Mouse (Mus musculus): ENCODE results near the gene Sppl3. TPM values are rescaled to one million over a fixed set of nuclear protein-coding genes. Genes with fewer than 3 reads are reported as not detected.

The Sppl3 gene
- total RNA-seq, 2 experiments from 2014 or later = 30.1 to 32.2 TPM

DNA sequence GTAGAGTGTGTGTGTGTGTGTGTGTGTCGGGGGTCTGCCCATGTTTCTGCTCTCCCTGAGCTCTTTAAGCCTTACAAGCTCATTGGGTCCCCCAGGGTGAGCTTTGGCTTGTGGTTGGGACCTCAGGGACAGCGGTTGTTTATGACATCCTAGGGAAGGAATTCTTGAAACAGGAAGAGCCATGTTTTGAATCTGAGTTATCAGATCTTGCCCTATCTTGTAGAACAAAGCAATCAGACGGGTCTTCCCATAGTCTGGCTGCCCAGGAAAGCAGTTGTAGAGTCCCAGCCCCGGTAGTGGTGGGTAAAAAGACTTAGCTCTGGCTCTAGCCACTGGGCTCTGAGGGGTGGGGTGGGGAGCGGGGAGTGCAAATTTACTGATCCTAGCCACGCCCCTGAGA, 13.6 kb upstream of the Sppl3 start:
- no peak for DNase-seq

DNA sequence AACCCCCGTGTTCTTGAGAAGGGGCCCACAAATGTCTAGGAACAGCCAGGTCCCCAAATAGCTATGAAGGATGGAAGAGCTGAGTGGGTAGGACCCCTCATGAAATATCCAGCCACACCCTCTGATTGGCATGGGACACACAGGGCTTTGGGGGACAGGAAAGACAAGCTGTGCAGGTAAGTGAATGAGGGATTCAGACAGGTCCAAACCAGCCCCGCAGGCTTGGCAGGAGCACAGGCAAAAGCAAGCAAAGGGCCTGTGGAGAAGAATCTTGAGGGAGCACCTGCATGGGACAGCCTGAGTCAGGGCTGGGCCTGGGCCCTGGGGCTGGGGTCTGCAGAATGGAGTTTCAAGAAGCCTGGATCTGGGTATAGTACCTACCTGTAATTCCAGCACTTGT, 10.4 kb upstream of the Sppl3 start:
- no peak for DNase-seq

DNA sequence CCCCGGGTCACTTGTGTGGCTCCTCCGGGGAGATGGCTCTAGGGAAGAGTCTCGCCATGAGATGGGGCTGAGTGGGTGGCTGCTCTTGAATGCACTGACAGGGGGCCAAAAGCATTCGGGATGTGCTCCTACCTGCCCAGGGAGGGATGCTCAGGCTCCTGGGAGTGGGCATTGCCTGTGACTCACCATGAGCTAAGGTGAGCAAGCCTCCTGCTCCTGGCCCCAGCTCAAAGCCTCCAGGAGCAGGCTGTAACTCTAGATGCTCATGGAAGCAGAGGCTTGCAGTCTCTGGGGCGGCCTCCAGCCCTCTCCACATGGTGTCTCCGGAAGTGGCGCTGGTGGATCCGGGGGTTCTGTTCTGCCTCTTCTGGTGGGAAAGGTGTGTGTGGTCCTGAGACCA, 9.5 kb upstream of the Sppl3 start:
- DNase-seq = no peak

DNA sequence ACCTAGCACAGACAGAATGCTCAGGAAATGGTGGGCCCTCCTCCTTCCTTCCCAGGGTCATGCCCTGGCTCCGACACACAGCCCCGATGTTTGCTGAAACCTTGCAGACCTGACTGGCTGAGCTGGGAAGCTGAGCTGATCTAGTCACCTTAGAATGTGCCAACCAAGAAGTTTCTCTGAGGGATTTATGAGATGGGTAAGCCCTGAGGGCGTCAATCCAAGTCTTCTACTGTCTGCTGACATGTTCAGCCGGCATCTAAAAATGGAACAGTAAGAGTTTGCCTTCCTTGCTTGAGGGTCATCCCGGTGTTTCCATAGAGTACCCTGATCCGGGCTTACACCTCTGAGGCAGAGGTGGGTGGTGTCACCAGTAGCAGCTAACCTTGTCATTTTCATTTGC, 8.2 kb upstream of the Sppl3 start:
- DNase-seq = no peak

DNA sequence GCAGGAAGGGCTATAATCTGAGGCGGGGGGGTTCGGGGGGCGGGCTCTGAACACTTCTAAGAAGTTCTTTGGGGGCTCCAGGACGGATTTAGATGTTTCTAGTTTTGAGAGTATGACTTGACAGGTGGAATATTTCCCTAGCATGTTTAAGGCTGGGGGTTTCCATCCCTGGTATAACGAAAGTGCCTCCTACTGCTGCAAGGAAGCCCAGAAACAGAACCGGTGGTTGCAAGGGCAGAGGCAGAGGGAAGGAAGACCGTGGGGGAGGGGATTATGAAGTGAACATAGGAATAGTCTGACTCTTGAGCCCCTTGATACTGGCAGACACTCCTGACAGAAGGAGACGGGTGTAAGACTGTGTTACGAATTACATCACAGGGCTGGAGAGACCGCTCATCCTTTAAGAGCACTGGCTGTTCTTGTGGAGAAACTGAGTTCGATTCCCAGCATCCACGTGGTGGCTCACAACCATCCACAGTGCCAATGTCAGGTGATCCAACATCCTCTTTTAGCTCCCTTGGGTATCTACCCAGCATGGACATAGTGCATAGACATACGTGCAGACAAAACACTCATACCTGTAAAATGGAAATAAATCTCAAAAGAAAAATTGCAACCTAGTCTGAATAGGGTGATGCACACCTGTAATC, 7.6 kb upstream of the Sppl3 start:
- DNase-seq = no peak

DNA sequence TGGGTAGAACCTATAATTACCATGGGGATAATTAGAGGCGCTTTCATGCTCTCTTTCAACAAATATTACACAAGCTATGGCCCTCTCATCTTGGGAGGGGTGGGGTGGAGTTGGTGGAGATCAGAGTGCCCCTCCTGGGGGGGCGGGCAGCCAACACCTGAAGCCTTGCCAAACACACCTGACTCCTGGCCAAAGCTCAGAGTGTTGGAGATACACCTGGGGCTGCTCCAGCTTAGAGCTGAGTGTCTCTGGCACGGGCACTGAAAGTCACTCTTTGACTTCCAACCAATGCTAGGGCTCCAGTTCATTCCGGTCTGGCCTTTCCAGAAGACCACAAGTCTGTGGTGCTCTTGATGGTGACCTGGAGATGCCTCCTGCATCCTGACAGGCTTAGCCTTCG, 3.2 kb upstream of the Sppl3 start:
- DNase-seq = no peak

DNA sequence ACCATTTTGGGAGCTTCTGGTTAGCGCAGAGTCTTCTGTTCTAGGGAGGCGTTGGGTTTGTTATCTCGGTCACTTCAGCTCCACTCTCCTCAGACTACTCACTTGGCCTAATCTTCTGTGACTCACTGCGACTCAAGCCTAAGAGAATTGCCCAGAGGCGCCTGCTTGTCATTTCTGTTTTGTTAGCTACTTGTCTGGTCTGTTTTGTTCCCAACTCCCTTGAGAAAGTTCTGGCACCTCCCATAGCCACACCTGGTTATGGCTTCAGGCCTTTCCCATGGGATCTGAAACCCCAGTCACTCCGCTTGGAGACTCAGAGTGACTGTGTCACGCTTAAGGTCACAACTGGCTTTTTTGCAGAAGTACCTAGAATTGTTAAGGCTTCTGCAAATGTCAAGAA, 2.6 kb upstream of the Sppl3 start:
- DNase-seq = no peak

DNA sequence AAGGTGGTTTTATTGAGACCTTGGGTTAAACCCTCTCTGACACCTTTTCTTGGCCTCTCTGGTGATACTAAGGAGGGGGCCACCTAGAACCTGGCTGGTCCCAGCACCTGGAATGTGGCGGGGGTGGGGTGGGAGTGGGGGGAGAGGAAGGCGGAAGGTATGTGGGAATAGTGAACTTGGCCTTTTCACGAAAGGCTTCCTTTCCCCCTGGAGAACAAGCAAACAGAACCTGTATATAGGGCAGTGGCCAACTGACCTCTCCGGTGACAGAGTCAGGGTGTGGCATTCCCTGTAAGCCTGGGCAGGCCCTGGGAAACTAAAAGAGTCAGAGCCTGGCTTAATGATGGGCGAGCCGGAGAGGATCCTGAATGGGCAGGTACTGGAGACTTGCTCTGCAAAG, 1.8 kb upstream of the Sppl3 start:
- DNase-seq = no peak

DNA sequence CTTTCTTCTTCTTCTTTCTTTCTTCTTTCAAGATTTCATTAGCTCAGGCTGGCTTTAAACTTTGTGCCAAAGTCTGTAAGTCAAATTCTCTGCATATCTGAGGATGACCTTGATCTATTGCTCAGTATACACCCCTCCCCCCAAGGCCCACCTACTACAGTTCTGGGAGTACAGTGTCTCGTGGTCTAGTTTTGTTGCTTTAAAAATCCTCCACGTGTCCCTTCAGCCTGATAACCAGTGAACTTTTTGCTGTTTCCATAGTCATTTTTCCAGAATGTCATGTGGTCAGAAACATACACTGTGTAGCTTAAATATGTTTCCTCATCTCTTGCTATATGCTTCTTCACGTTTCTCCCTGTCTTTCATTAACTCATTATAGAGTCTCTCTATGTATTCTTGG, 976 bp upstream of the Sppl3 start:
- no peak for DNase-seq

DNA sequence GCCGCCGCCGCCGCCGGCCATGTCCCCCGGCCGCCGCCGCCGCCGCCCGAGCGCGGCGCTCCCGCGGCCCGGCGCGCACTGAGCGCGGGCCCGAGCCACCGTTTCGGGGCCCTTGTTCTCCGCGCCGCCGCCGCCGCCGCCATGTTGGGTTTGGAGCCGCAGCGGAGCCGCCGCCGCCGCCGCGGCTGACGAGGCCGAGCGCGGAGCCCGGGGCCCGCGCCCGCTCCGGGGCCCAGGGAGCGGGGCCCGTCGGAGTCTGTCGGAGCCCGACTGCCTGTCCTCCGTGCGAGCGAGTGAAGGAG, 231 bp downstream of the Sppl3 start:
- DNase-seq = no peak

DNA sequence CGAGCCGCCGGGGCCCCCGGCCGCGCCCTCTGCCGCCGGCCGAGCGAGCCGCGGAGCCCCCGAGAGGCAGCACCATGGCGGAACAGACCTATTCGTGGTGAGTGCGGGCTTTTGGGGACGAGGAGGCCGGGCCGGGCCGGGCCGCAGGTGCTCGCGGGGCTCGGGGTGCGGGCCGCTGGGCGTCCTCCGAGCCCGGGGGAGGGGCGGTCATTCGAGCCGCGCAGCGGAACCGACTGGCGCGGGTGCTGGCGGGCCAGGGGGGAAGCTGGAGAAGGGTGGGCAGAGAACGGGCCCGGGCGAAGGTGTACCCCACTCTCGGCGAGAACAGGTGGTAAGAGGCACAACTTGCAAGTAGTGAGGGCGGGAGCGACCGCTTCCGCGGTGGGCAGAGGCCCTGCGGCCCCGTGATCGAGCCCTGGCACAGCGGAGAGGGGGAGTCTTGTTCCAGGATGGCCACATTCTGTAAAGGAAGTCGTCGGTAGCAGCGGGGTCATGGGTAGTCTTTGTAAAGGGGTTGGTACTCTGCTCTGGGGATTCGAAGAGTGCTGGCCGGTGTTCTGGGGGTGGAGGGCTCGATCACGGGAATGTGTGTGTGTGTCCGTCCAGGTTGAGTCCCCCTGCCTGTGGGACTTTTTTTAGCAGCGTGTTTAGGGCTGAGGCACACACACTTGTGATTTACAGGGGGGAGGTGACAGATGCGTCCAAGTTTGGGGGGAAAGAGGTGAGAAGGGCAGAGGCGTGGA, 753 bp downstream of the Sppl3 start:
- DNase-seq = peak; percentile 53 to 70

DNA sequence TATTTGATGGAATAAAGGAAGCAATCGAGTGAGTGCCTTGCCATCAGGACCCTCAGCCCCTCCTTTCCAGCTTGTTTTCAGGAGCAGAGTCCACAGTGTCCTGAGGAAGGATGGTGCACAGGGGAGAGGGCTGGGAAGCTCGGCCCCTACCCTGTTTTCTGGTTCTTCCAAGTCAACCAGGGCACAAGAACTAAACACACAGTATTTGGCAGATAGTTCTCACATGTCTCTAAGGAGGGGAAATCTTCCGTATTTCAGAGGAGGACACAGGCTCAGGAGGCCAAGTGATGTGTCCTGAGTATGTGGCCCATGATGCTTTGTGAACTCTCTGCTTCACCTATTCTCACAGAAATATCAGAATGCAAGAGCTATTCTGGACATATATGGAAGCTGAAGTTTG, 2.5 kb downstream of the Sppl3 start:
- no peak for DNase-seq

DNA sequence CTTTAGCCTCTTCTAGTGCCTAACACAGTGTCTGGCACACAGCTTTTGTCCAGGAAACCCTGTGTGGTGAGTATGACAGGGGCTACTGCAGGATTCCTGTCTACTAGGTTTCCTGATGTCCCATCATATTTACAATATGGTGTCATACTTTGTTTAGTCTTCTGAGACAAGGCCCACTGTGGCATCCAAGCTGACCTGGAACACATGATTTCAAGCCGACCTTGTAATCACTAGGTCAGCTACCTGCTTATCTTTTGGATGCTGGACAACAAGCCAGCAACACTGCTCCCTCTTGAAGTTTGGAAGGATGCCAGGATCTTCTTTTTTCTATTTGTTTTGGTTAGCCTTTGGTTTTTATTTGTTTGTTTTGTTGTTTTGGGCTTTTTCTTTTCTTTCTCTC, 3.6 kb downstream of the Sppl3 start:
- peak; percentile 66 to 69 for DNase-seq

DNA sequence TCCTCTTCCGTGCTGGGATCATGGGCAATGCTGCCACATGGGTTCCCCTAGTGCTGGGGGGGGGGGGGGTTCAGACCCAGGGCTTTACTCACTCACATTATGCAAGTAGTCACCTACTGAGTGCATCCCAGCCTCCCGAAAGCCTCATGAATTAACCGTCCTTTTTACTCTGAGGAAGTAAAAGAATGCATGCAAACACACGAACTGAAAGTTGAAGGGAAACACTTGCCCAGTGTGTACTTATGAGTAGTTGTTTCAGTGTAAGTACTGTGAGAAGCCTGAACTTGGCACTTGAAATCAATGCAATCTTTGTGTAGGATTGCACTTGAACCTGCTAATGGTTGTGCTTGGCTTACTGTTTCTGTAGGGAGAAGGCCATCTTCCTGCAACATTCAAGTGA, 4.2 kb downstream of the Sppl3 start:
- no peak for DNase-seq

DNA sequence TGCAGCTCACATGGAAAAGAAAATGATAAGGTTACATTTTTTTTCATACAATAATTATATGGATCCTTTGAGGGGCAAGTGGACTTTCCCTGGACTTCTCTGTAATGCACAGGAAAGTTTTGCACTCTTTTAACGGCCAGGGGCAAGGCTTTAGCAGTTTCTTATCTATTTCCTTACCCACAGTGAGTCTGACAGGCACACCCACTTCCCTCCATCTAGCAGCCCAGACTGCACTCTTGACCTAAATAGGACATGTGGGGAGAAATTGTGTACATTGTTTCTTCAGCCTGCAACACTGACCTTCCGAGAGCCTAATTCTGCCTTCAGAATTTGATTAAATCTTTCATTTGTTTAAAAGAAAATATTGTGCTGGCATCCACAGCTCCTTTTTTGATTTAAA, 7.3 kb downstream of the Sppl3 start:
- no peak for DNase-seq

DNA sequence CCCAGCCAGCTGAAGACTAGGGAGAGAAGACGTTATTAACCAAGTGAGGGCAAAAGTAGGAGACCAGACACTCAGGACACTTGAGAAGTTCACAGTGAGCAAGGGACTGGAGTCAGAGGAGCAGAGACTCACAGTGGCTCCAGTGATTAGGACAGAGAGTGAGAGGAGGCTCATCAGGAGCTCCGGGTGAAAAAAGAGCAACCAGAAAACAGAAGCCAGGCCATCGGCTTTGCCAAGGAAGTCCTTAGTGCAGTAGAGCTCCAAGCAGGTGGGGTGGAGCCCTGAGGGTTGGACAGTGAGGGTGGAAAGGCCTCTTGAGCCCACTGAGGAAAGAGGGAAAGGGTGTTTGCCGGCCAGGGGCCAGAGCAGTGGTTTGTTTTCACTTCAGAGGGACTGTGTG, 7.9 kb downstream of the Sppl3 start:
- peak in 1 of 2 experiments; percentile 31 for DNase-seq

DNA sequence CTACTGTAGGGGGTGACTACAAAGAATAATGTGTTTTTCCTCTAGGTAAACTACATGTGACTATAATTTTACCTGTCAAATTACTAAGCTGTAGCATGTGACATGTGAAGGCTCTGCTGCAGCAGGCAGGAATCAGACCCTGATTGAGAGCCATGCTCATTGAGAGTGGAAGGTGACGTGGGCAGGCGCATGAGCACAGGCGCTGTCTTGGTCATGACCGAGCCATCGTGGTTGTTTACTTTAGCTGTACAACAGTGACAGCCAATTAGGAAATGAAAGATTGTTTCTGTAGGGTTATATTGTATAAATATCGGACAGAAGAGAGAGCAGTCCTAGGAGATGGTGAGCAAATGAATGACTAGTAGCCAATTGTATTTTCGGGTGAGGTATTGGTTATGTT, 11.1 kb downstream of the Sppl3 start:
- no peak for DNase-seq

DNA sequence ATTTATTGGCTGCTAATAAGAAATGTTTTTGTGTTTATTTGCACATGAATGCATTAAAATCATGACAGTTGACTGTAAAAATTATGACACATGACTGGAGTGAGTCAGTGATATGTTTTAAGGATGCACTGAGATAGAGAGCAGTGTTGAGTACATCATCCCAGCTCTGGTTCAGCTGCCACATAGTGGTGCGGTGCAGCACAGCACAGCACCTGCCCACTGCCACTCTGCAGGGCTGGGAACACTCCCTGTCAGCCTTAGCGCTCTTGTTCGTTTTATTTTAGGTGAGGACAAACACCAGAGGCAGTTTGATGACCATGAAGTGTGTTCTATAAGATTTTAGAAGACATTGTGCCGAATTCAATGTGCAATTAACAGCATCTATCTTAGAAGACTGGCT, 15.2 kb downstream of the Sppl3 start:
- DNase-seq = no peak

DNA sequence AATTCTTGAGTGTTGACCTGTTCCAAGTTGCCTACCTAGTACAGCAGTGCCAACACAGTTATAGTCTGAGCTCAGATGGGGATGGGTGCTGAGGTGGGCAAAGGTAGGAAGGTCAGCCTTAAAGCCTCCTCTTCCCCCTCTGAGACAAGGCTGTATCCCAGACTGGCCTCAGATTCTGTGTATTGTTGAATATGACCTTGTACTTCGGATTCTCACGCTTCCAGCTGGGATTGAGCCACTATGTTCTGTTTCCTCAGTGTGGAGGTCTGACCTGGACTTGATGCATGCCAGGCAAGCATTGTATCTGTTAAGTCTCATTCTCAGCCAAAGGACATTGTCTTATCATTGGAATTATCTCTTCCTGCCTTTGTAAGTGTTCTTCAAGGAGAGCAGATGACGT, 16.2 kb downstream of the Sppl3 start:
- DNase-seq = peak in 1 of 2 experiments; percentile 20

DNA sequence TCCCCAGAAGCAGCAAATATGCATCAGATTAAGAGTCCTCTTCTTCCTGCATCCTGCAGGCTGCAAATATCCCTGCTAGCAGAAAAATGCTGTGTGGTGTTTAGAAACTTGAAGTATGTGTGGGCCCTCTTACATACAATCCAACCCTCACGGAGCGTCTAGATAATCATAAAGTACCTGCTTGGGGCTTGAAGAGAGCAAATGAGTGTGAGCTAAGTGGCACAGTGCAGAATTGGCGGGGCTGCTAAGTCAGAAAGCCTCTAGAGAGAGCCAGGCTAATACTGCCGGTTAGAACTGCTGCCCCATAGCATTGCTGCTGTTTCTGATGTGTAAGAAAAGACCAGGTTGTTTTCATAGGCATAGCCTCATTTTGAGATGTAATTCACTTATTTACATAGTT, 18.0 kb downstream of the Sppl3 start:
- no peak for DNase-seq

DNA sequence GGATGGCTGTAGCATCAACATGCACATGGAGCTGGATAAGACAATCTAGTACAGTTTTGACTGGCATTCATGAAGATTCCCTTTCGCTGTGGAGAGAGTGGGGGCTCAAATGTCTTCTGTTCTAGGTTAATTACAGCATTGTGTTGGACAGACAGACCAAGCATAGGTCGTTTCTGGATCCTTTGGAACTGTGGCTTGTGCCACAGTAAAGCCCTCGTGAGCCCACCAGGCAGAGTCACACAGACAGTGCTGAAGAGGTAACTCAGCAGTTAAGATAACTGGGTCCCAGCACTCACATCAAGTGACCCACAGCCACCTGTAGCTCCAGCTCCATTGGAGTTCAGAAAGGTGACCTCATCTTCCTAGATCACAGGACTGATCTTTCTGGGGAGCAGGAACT, 18.6 kb downstream of the Sppl3 start:
- DNase-seq = no peak

DNA sequence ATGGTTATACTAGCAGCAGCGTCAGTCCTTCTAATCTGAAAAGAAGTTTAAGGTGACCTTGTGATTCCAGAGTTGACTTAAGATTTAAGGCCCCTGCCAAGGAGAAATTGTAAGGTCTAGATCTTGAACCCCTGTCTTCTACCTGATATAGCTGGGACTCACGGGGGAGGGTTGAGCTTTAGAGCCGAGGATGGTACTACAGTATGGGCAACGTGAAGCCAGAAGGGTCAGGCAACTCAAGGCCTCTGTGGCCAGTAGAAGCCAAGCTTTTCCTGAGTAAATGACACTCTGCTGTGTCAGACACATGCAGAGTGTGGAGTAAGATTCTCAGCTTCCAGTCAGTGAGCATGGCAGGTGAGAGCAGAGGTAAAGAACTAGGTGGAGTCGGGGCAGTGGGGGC, 20.6 kb downstream of the Sppl3 start:
- DNase-seq = no peak

DNA sequence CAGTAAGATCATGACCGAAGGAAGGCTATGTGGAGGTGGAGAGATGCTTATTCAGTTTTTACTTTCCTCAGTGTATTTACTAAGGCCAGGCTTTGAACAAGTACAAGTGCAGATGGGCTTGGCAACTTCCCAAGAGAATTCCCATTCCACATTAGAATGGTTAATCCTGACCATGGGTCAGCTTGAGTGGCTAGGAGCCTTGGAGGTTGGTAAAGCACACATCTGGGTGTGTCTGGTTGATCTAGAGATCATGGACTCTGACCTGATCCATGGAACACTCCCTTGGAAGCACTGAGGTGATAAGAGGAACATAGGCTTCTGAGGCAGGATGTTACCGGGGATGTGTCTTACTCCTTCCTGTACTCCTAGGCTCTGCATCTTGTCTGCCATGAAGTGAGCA, 21.7 kb downstream of the Sppl3 start:
- no peak for DNase-seq

DNA sequence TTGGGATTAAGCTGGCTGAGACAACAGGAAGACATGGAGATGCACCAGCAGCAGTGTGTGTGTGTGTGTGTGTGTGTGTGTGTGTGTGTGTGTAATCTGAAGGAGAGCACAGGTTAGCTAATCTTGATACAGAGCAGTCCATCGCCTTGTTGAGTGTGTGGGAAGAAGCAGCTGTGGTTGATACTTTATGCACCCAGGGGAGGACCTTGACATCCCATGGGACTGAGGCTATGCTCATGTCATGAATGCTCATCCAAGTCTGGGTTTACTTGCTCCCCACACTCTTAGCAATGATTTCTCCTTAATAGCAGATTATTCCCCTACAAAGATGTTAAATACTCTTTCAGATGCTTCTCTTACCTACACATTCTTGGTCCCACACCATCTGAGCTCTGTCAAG, 24.3 kb downstream of the Sppl3 start:
- DNase-seq = no peak

DNA sequence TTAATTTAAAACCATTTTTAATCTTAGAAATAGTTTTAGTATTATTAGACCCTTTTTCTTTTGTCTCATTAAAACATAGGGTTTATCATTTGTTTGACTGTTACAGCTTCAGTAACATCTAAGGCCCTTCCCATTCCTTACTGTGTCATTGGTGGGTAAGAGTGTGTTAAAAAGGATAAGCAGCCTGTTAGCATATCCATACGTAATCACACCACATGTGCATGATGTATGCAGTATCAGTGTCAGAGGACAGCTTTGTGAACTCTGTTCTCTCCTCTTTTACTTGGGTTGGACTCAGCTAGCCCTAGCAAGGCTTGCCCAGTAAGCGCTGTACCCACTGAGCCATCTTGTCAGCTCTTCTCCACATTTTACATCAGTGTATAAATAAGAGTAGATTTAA, 26.2 kb downstream of the Sppl3 start:
- DNase-seq = no peak

Data from heart, adult 18-20 months (tissue).